Mouse (Mus musculus): ENCODE measurements around the gene Samd4b.

DNA sequence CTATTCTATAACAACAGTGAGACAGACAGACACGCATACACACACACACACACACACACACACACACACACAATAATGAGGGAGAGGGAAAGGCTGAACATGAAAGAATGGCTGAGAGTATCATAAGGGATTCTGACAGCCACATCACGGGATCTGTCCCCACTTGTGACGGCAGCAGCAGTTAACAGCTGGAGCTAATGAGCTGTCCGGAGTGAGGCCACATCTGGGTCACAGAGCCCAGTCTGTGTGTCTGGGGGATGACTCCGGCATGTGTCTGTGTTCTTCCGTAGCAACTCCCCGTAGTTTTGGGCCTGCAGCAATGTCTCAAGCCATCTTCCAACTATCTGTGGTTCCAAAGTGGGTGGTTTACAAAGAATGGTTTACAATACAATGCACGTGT is 65.9 kb downstream of the Samd4b start:
- no peak for TF ChIP-seq CTCF (IDR thresholded peaks at IDR 0.05; ENCODE audit: low read depth)
- no peak for TF ChIP-seq EP300 (IDR thresholded peaks at IDR 0.05; ENCODE audit: low read depth)
